ENCODE assay signal across 32 mouse cellular contexts in genomic region chrX:13431421-13431820, GRCm38 (mm10). TPM values are rescaled to one million over a fixed set of nuclear protein-coding genes. Genes with fewer than 3 reads are reported as not detected.
DNase-seq lines count a peak whose midpoint lies in the region; ATAC-seq and TF ChIP-seq lines count a peak whose summit lies in the region.
"Had no signal": no experiment of that assay in that cellular context is flagged by ENCODE, and none has a peak within 500 bp of the region (broad histone marks: within the 10 kb centered on the region; RNA-seq: fewer than 3 reads in every experiment).

No protein-coding gene starts in this region.

- no peaks in the 10 kb centered on the region for H3K4me1 ChIP-seq in hindbrain, postnatal 0 days (ENCODE audit: insufficient read depth, low read length)
- H3K4me1 ChIP-seq: forebrain, embryonic 13.5 days; heart, embryonic 10.5 days; heart, embryonic 15.5 days; hindbrain, embryonic 13.5 days; liver, embryonic 12.5 days; midbrain, embryonic 12.5 days; stomach, embryonic 15.5 days had no signal

- peak; percentile 86 for ATAC-seq in CD4-positive, CD25-positive, alpha-beta regulatory T cell, adult 4 months
- peak; percentile 50; the same call in 1 of the 2 replicates for ATAC-seq in megakaryocyte-erythroid progenitor cell, adult 5-6 weeks (replicated peaks; ENCODE audit: low FRiP score, low TSS enrichment, poor library complexity, severe bottlenecking)
- ATAC-seq in monocyte, adult 5-6 weeks (replicated peaks; ENCODE audit: insufficient number of reproducible peaks, low FRiP score, low TSS enrichment, poor library complexity, severe bottlenecking), result no peak
- ATAC-seq in hindbrain, postnatal 0 days, result no peak
- ATAC-seq: activated CD4-positive, CD25-positive, alpha-beta regulatory T cell, adult 4 months; forebrain, embryonic 13.5 days; liver, embryonic 12.5 days; liver, postnatal 0 days; Patski had no signal

- WGBS in hindbrain, postnatal 0 days, result 62% methylated on average over 6 of the region's 6 CpGs

- H3K27ac ChIP-seq in hindbrain, postnatal 0 days, result no peak overlapping the region
- H3K27ac ChIP-seq: forebrain, embryonic 13.5 days; heart, embryonic 10.5 days; heart, embryonic 15.5 days; hindbrain, embryonic 13.5 days; kidney, postnatal 0 days; liver, embryonic 12.5 days; midbrain, embryonic 12.5 days; stomach, embryonic 15.5 days had no signal

- TF ChIP-seq CTCF in hindbrain, postnatal 0 days (IDR thresholded peaks at IDR 0.05; ENCODE audit: low read depth), result no peak

- no peak overlapping the region for H3K9ac ChIP-seq in hindbrain, postnatal 0 days (replicated peaks; ENCODE audit: low read length)
- H3K9ac ChIP-seq: forebrain, embryonic 13.5 days; heart, embryonic 15.5 days; hindbrain, embryonic 13.5 days; liver, embryonic 12.5 days; liver, postnatal 0 days; midbrain, embryonic 12.5 days; stomach, embryonic 15.5 days had no signal

- H3K9me3 ChIP-seq in hindbrain, postnatal 0 days (ENCODE audit: low read length), result no peaks in the 10 kb centered on the region
- H3K9me3 ChIP-seq: forebrain, embryonic 13.5 days; heart, embryonic 10.5 days; heart, embryonic 15.5 days; hindbrain, embryonic 13.5 days; liver, embryonic 12.5 days; midbrain, embryonic 12.5 days; stomach, embryonic 15.5 days had no signal

- H3K36me3 ChIP-seq in hindbrain, postnatal 0 days (ENCODE audit: insufficient read depth, low read length), result no peaks in the 10 kb centered on the region
- H3K36me3 ChIP-seq: heart, embryonic 10.5 days; heart, embryonic 15.5 days; hindbrain, embryonic 13.5 days; liver, embryonic 12.5 days; midbrain, embryonic 12.5 days; stomach, embryonic 15.5 days had no signal

- no peak overlapping the region for H3K4me2 ChIP-seq in hindbrain, postnatal 0 days (ENCODE audit: low read depth, low read length)
- H3K4me2 ChIP-seq: forebrain, embryonic 13.5 days; heart, embryonic 15.5 days; hindbrain, embryonic 13.5 days; liver, embryonic 12.5 days; midbrain, embryonic 12.5 days; stomach, embryonic 15.5 days had no signal

- no peaks in the 10 kb centered on the region for H3K27me3 ChIP-seq in hindbrain, postnatal 0 days (ENCODE audit: insufficient read depth, low read length)
- H3K27me3 ChIP-seq: liver, embryonic 12.5 days; stomach, embryonic 15.5 days had no signal

- no peak overlapping the region for H3K4me3 ChIP-seq in hindbrain, postnatal 0 days (ENCODE audit: low read length)
- H3K4me3 ChIP-seq: forebrain, embryonic 13.5 days; heart, embryonic 10.5 days; heart, embryonic 15.5 days; hindbrain, embryonic 13.5 days; liver, embryonic 12.5 days; midbrain, embryonic 12.5 days; stomach, embryonic 15.5 days had no signal

- peak; percentile 2 for DNase-seq in testis, postnatal 14 days (ENCODE audit: low spot score)
- no peak for DNase-seq in testis, postnatal 10 days (ENCODE audit: low spot score)
- DNase-seq in R1 (ENCODE audit: low read depth, low spot score), result peak; percentile 72
- no peak for DNase-seq in right cerebral cortex, postnatal 25 days
- DNase-seq in hindbrain, postnatal 0 days (ENCODE audit: low spot score), result no peak
- DNase-seq: adrenal gland, adult 2 months; adrenal gland, postnatal 36 days; cerebellum, adult 2 months; gastrocnemius, postnatal 10 days; heart, adult 11 months; kidney, adult 2 months; kidney, postnatal 4 days; left cerebral cortex, postnatal 4 days; liver, postnatal 0 days; lung, postnatal 36 days; right cerebral cortex, postnatal 14 days had no signal

RNA-seq across cellular contexts. Expression of gene Nyx, which starts 34.5 kb away (rescaled TPM):
- under 1 TPM in 1 of 2 experiments, not detected in 1; 0.08 TPM for polyA plus RNA-seq in CD4-positive, CD25-positive, alpha-beta regulatory T cell, adult 4 months (2017; shearing (Covaris generic))
- total RNA-seq in megakaryocyte-erythroid progenitor cell, adult 5-6 weeks (2014; fragmentation: Nextera tagmentation), result not detected in 2 replicates
- not detected in 2 replicates for total RNA-seq in megakaryocyte-erythroid progenitor cell, adult 5-6 weeks (2017)
- total RNA-seq in monocyte, adult 5-6 weeks (2017), result 0.67 to 1.6 TPM (median 0.75 TPM) in 3 replicates
- 0.37 and 0.43 TPM in 2 replicates for total RNA-seq in hindbrain, postnatal 0 days (2014; rRNA removed)
- 0.15 and 0.25 TPM in 2 replicates for polyA plus RNA-seq in hindbrain, postnatal 0 days (2015; fragmentation: Nextera tagmentation; extraction: Ambion mirVana)
- total RNA-seq: megakaryocyte, adult 5-6 weeks had no signal
- polyA plus RNA-seq: activated CD4-positive, CD25-positive, alpha-beta regulatory T cell, adult 4 months; embryonic facial prominence, embryonic 11.5 days; forebrain, embryonic 13.5 days; intestine, embryonic 14.5 days; liver, embryonic 12.5 days had no signal

Comparison
In these comparisons a context has a peak if more than half of its experiments do, and no peak if none do; other contexts are left out.
1. DNase-seq: peak in testis, postnatal 14 days (single experiment) and R1 (single experiment); none in testis, postnatal 10 days (single experiment), right cerebral cortex, postnatal 25 days (single experiment) and hindbrain, postnatal 0 days (single experiment).
2. ATAC-seq: peak in CD4-positive, CD25-positive, alpha-beta regulatory T cell, adult 4 months (single experiment) and megakaryocyte-erythroid progenitor cell, adult 5-6 weeks (single experiment); none in monocyte, adult 5-6 weeks (single experiment) and hindbrain, postnatal 0 days (single experiment).